Mouse (Mus musculus): ENCODE measurements around the gene Pigc. TPM values are rescaled to one million over a fixed set of nuclear protein-coding genes. Genes with fewer than 3 reads are reported as not detected.

Pigc gene
- polyA plus RNA-seq, 1 experiment from 2014 or later = 24.2 TPM

DNA sequence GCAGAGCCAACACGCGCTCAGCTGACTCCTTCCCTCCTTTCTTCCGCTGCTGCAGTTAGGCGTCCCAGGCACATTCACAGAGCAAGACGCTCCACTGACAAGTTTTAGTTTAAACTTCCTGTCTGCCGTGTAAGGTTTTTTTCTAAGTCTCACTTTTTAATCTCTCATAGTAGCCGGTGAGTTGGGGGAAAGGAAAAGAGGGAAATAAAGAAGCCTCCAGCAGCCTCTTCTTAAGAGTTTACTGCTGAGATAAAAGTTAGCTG is 35.5 kb downstream of the Pigc start:
- WGBS = 70% methylated on average over 7 of the region's 7 CpGs

DNA sequence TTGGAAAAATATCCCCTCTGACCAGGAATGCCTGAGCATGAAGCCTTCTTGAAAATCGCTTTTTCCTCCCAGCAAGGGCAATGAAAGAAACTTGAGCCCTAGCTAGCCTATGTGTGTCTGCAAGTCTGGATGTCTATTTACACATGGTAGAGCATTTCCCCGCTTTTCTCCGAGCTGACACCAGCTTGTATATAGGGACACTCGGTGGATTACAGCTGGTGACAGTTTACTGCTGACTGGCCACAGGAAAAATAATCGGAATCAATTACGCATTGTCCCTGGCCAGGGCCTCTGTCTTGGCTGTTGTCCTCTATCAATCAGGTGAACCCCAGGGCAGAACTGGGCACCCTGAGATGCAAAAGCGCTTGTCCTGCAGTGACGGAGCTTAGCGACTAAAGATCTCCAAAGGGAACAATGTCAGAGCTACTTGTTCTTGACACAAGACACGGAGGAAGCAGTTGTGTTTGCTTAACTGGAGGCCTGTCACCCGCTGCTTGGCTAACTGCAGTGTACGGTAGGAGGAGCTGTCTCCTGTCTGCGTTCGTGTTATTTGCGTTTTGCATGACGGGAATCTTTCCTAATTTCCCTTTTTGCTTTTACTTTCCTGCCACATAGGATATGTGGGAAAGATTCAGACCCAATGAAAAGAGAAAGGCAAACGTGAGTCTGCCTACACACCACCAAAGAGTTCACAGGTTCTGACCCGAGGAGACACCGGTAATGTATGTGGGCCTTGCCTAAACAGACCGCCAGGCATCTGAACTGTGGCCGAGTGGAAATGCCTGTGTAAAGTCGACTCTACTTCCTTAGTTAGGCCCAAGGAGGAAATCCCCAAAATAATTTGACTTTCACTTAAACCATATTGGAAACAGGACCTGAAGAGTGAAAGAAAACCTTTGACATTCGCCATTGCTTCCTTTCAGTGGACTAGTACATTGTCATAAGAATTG is 36.1 kb downstream of the Pigc start:
- H3K4me3 ChIP-seq = no peak overlapping the region
- peak overlapping the region; percentile 69 for H3K27ac ChIP-seq (replicated peaks)
- H3K9me3 ChIP-seq (replicated peaks) = no peaks in the 10 kb centered on the region
- peaks cover 39% of the 10 kb centered on the region for H3K4me1 ChIP-seq
- no peak for DNase-seq (ENCODE audit: low spot score)
- no peaks in the 10 kb centered on the region for H3K27me3 ChIP-seq (ENCODE audit: low read depth, poor library complexity, severe bottlenecking)
- 62% methylated on average over 23 of the region's 23 CpGs for WGBS
- no peaks in the 10 kb centered on the region for H3K36me3 ChIP-seq

More for the DNA sequence above, 35.5 kb downstream of the Pigc start:
- DNase-seq (ENCODE audit: low spot score) = no peak
- no peak overlapping the region for H3K4me3 ChIP-seq
- no peaks in the 10 kb centered on the region for H3K36me3 ChIP-seq
- peak overlapping the region; percentile 69 for H3K27ac ChIP-seq (replicated peaks)
- H3K27me3 ChIP-seq (ENCODE audit: low read depth, poor library complexity, severe bottlenecking) = no peaks in the 10 kb centered on the region
- H3K9me3 ChIP-seq (replicated peaks) = no peaks in the 10 kb centered on the region
- peaks cover 46% of the 10 kb centered on the region for H3K4me1 ChIP-seq

GRCm38 (mm10) chr1:162006109-162006508 is 37.1 kb downstream of the Pigc start:
- no peaks in the 10 kb centered on the region for H3K27me3 ChIP-seq (ENCODE audit: low read depth, poor library complexity, severe bottlenecking)
- H3K4me3 ChIP-seq = no peak overlapping the region
- 94% methylated on average over 9 of the region's 9 CpGs for WGBS
- peaks cover 33% of the 10 kb centered on the region for H3K4me1 ChIP-seq
- H3K9me3 ChIP-seq (replicated peaks) = no peaks in the 10 kb centered on the region
- H3K27ac ChIP-seq (replicated peaks) = no peak overlapping the region
- H3K36me3 ChIP-seq = no peaks in the 10 kb centered on the region
- no peak for DNase-seq (ENCODE audit: low spot score)

DNA sequence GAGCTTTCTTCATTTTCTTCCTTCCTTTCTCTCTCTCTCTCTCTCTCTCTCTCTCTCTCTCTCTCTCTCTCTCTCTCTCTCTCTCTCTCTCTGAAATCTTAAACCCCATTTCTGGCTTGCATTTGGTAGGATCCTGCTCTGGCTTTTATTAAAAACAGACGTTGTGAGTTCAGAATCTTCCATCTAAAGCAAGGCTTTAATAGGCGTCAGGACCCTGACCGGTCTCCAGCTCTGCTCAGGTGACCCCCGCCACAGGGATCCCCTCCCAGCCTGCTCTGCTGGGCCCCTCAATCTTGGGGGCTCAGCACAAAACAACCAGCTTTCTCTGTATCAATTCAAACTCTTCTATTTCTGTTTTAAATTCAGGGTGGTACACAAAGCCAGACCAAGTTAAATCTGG is 39.2 kb downstream of the Pigc start:
- H3K36me3 ChIP-seq = no peaks in the 10 kb centered on the region
- H3K9me3 ChIP-seq (replicated peaks) = no peaks in the 10 kb centered on the region
- peak overlapping the region; percentile 61 for H3K27ac ChIP-seq (replicated peaks)
- WGBS = 64% methylated on average over 4 of the region's 4 CpGs
- H3K27me3 ChIP-seq (ENCODE audit: low read depth, poor library complexity, severe bottlenecking) = no peaks in the 10 kb centered on the region
- DNase-seq (ENCODE audit: low spot score) = no peak
- no peak overlapping the region for H3K4me3 ChIP-seq
- H3K4me1 ChIP-seq = peaks cover 34% of the 10 kb centered on the region

- Histone ChIP-seq H3K4me3 (no peak overlapping the region), H3K36me3 (no peaks in the 10 kb centered on the region), H3K27ac (replicated peaks) (peak overlapping the region; percentile 61), H3K9me3 (replicated peaks) (no peaks in the 10 kb centered on the region), H3K4me1 (peaks cover 33% of the 10 kb centered on the region), H3K27me3 (ENCODE audit: low read depth, poor library complexity, severe bottlenecking) (no peaks in the 10 kb centered on the region)
- 41% methylated on average over 8 of the region's 8 CpGs for WGBS
- DNase-seq (ENCODE audit: low spot score) = no peak
Observed at GRCm38 (mm10) chr1:162008631-162009067, 39.7 kb downstream of the Pigc start.

DNA sequence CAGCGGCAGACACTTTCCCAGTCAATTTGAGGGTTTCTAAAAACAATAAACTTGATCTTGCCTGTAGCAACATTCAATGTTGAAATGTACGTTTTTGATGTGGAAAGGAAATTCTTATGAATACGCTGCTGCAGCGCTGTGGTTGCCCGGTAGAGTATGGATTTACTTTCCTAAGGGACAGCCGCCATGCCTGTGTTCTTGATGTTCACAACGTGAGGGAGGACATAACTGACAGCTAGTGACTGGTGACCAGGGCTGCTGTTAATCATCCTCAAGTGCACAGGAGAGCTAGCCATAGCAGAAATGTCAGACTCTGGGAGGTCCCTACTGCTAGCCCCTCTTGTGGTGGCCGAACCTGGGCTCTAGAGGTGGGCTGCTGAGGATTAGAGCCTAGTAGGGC is 40.1 kb downstream of the Pigc start:
- DNase-seq (ENCODE audit: low spot score) = no peak
- no peak overlapping the region for H3K4me3 ChIP-seq
- no peaks in the 10 kb centered on the region for H3K27me3 ChIP-seq (ENCODE audit: low read depth, poor library complexity, severe bottlenecking)
- peak overlapping the region; percentile 61; the same call in 1 of the 2 replicates for H3K27ac ChIP-seq (replicated peaks)
- no peaks in the 10 kb centered on the region for H3K9me3 ChIP-seq (replicated peaks)
- WGBS = 76% methylated on average over 8 of the region's 8 CpGs
- peaks cover 29% of the 10 kb centered on the region for H3K4me1 ChIP-seq
- no peaks in the 10 kb centered on the region for H3K36me3 ChIP-seq

- Histone ChIP-seq H3K36me3 (no peaks in the 10 kb centered on the region), H3K27me3 (ENCODE audit: low read depth, poor library complexity, severe bottlenecking) (no peaks in the 10 kb centered on the region), H3K4me3 (no peak overlapping the region), H3K27ac (replicated peaks) (0 out of 2 replicates have a peak overlapping the region, but pooled peaks have one; percentile 33), H3K9me3 (replicated peaks) (no peaks in the 10 kb centered on the region), H3K4me1 (peaks cover 16% of the 10 kb centered on the region)
- WGBS = 82% methylated on average over 16 of the region's 16 CpGs
- no peak for DNase-seq (ENCODE audit: low spot score)
Observed at GRCm38 (mm10) chr1:162011523-162012245, 42.7 kb downstream of the Pigc start.

GRCm38 (mm10) chr1:162013561-162013960 is 44.6 kb downstream of the Pigc start:
- 89% methylated on average over 4 of the region's 4 CpGs for WGBS

GRCm38 (mm10) chr1:162015247-162015862 is 46.4 kb downstream of the Pigc start:
- Histone ChIP-seq H3K27ac (replicated peaks) (no peak overlapping the region), H3K36me3 (no peaks in the 10 kb centered on the region), H3K4me1 (peaks cover 12% of the 10 kb centered on the region), H3K9me3 (replicated peaks) (no peaks in the 10 kb centered on the region), H3K27me3 (ENCODE audit: low read depth, poor library complexity, severe bottlenecking) (no peaks in the 10 kb centered on the region), H3K4me3 (no peak overlapping the region)
- no peak for DNase-seq (ENCODE audit: low spot score)
- 74% methylated on average over 8 of the region's 8 CpGs for WGBS

More at GRCm38 (mm10) chr1:162013561-162013960, 44.6 kb downstream of the Pigc start:
- Histone ChIP-seq H3K27me3 (ENCODE audit: low read depth, poor library complexity, severe bottlenecking) (no peaks in the 10 kb centered on the region), H3K4me3 (no peak overlapping the region), H3K27ac (replicated peaks) (0 out of 2 replicates have a peak overlapping the region, but pooled peaks have one; percentile 6), H3K36me3 (no peaks in the 10 kb centered on the region), H3K9me3 (replicated peaks) (no peaks in the 10 kb centered on the region), H3K4me1 (peaks cover 14% of the 10 kb centered on the region)
- no peak for DNase-seq (ENCODE audit: low spot score)

- Histone ChIP-seq H3K4me1 (peaks cover 21% of the 10 kb centered on the region), H3K9me3 (replicated peaks) (no peaks in the 10 kb centered on the region), H3K36me3 (no peaks in the 10 kb centered on the region), H3K27me3 (ENCODE audit: low read depth, poor library complexity, severe bottlenecking) (no peaks in the 10 kb centered on the region), H3K27ac (replicated peaks) (no peak overlapping the region; the same call in 1 of the 2 replicates), H3K4me3 (no peak overlapping the region)
- 72% methylated on average over 7 of the region's 7 CpGs for WGBS
- no peak for DNase-seq (ENCODE audit: low spot score)
Observed at GRCm38 (mm10) chr1:162016982-162017381, 48.0 kb downstream of the Pigc start.

GRCm38 (mm10) chr1:162017975-162018600 is 49.1 kb downstream of the Pigc start:
- H3K27ac ChIP-seq (replicated peaks) = no peak overlapping the region
- no peaks in the 10 kb centered on the region for H3K27me3 ChIP-seq (ENCODE audit: low read depth, poor library complexity, severe bottlenecking)
- H3K4me3 ChIP-seq = no peak overlapping the region
- WGBS = 76% methylated on average over 13 of the region's 13 CpGs
- DNase-seq (ENCODE audit: low spot score) = no peak
- peaks cover 21% of the 10 kb centered on the region for H3K4me1 ChIP-seq
- H3K36me3 ChIP-seq = no peaks in the 10 kb centered on the region
- no peaks in the 10 kb centered on the region for H3K9me3 ChIP-seq (replicated peaks)

DNA sequence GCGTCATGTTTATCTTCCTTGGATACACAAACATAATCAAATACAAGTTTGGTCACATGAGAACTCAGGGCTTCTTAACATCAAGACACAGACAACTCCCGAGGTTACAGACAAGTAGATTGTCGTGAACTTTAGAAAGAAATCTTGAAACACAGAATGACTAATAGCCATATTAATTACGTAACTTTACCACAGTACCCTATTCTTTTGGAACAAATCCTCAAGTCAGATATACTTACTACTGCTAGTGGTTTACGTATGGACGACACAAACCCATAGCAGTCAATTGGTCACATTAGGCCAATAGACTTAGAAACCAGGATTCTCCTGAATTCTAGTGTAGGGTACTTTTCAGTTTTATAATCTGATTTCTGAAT is 49.6 kb downstream of the Pigc start:
- no peak for DNase-seq (ENCODE audit: low spot score)
- peaks cover 22% of the 10 kb centered on the region for H3K4me1 ChIP-seq
- H3K4me3 ChIP-seq = no peak overlapping the region
- no peaks in the 10 kb centered on the region for H3K27me3 ChIP-seq (ENCODE audit: low read depth, poor library complexity, severe bottlenecking)
- no peaks in the 10 kb centered on the region for H3K9me3 ChIP-seq (replicated peaks)
- no peaks in the 10 kb centered on the region for H3K36me3 ChIP-seq
- 81% methylated on average over 6 of the region's 6 CpGs for WGBS
- H3K27ac ChIP-seq (replicated peaks) = no peak overlapping the region
